Mouse (Mus musculus) hindbrain, embryonic 12.5 days (tissue): ENCODE measurements around the gene Abcb1a. TPM values are rescaled to one million over a fixed set of nuclear protein-coding genes. Genes with fewer than 3 reads are reported as not detected.

Source experiments
- ATAC-seq: fragments of 200-750 bp; cut with Nextera tagmentation; 2 replicates; pipeline ENCODE4 v1.8.0; 2017; ENCODE audit warnings: moderate TSS enrichment; ENCODE audit not compliant: low FRiP score
- H3K27ac ChIP-seq: fragments of 300-500 bp; sonication (generic); 2 replicates; pipeline ENCODE4 v1.5.1; 2016; ENCODE audit warnings: mild to moderate bottlenecking
- H3K27me3 ChIP-seq: fragments of 300-500 bp; sonication (generic); 2 replicates; pipeline ENCODE4 v1.6.1; 2016; ENCODE audit warnings: mild to moderate bottlenecking
- H3K36me3 ChIP-seq: fragments of 300-500 bp; sonication (generic); 2 replicates; pipeline ENCODE4 v1.6.1; 2016; ENCODE audit warnings: mild to moderate bottlenecking
- H3K4me1 ChIP-seq: fragments of 300-500 bp; sonication (generic); 2 replicates; pipeline ENCODE4 v1.6.1; 2016
- H3K4me2 ChIP-seq: fragments of 300-500 bp; sonication (generic); replicated peaks from 2 replicates; pipeline ENCODE4 v1.6.1; 2016; ENCODE audit warnings: mild to moderate bottlenecking
- H3K4me3 ChIP-seq: fragments of 300-500 bp; sonication (generic); 2 replicates; pipeline ENCODE4 v1.5.1; 2016; ENCODE audit warnings: mild to moderate bottlenecking
- H3K9ac ChIP-seq: fragments of 300-500 bp; sonication (generic); 2 replicates; pipeline ENCODE4 v1.6.1; 2016; ENCODE audit warnings: mild to moderate bottlenecking, moderate library complexity
- H3K9me3 ChIP-seq: fragments of 300-500 bp; sonication (generic); replicated peaks from 2 replicates; pipeline ENCODE4 v1.6.1; 2016; ENCODE audit warnings: mild to moderate bottlenecking
- WGBS: fragments of 180-500 bp; shearing (Covaris S2); methylation state at CpG from one replicate; pipeline ENCODE4 v1.1.7; 2016; 5-methylcytosine and 5-hydroxymethylcytosine counted together
- polyA plus RNA-seq: library from polyadenylated mRNA; unstranded; fragments of >200 nt; fragmentation: Nextera tagmentation; extraction: Ambion mirVana; gene quantifications from 2 replicates; pipeline ENCODE4 v1.2.1, GENCODE M21; 2016

Abcb1a gene
- 0.48 and 0.86 TPM in 2 replicates for polyA plus RNA-seq

DNA sequence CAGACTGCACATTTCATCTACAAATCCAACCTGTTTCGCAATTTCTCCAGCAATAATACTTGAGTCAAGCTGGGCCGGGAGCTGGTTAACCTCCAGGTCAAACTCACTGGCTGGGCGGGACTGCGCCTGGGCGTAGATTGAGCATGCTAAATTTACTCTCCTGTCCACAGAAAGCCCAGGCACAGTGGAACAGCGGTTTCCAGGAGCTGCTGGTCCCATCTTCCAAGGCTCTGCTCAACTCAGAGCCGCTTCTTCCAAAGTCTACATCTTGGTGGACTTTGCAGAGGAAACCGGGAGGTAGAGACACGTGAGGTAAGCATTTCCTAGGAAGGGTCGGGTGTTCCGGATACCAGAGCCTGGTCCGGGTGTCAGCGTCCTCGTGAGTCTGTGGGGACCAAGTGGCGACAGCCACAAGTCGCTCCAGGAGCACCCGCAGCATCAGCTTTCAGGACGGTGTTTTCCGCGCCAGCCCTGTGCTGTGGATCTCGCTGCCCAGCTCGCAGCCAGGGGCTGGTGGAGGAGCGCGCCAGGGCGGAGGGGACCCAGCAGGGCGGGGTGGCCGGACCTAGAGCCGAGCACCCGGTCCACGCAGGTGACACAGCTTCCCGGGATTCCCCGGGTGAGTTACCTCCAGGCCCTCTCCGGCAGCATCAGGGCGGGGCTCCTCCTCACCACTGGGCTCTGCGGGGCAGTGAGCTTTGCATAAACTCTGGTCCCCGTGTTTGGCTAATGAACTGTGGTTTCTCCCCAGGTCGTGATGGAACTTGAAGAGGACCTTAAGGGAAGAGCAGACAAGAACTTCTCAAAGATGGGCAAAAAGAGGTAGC, at the start of gene Abcb1a:
Abcb1a (plus strand) TSS at position 167 of the 827 bp plus-strand sequence.
- H3K27ac ChIP-seq, result no peak within 1 kb of the TSS
- peak; percentile 73 for ATAC-seq
- H3K4me1 ChIP-seq, result peaks cover 10% of the 10 kb centered on the region
- H3K36me3 ChIP-seq, result no peaks in the 10 kb centered on the region
- 7% methylated on average over 37 of the region's 37 CpGs for WGBS
- peaks cover 4% of the 10 kb centered on the region; the same call in 1 of the 2 replicates for H3K27me3 ChIP-seq
- no peaks in the 10 kb centered on the region for H3K9me3 ChIP-seq
- H3K4me2 ChIP-seq, result peak within 1 kb of the TSS; percentile 71
- peak within 1 kb of the TSS; percentile 23 for H3K9ac ChIP-seq
- H3K4me3 ChIP-seq, result peak within 1 kb of the TSS; percentile 37

DNA sequence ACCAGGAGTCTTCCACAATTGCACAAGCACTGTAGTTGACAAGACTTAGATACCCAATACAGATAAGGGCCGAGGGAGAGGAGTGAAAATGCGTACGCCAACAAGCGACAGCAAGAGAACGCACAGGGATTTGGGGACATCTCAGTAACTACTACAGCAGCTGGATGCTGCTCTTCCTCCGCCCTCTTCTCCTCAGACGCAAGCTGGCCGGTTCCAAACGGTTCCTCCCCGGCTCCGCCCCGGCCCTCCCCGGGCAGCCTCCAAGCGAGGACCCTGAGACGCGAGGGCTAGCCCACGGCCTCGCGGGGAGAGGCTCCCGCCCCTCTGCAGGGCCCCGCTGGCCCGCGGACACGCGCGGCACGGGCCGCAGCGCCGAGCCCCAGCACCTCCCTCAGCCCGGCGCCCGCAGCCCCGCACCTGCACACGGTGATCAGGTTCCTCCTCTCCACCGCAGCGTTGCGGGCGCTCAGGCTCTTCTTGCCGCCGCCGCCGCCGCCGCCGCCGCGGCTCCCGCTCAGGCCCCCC, 37.7 kb upstream of the Abcb1a start:
- peak overlapping the region; percentile 85 for H3K9ac ChIP-seq
- H3K4me2 ChIP-seq, result peak overlapping the region; percentile 79
- no peaks in the 10 kb centered on the region for H3K36me3 ChIP-seq
- H3K4me1 ChIP-seq, result no peaks in the 10 kb centered on the region
- peak; percentile 79 for ATAC-seq
- H3K27me3 ChIP-seq, result no peaks in the 10 kb centered on the region
- WGBS, result under 1% methylated on average over 45 of the region's 49 CpGs
- H3K4me3 ChIP-seq, result peak overlapping the region; percentile 91
- H3K27ac ChIP-seq, result peak overlapping the region; percentile 91
- no peaks in the 10 kb centered on the region for H3K9me3 ChIP-seq

DNA sequence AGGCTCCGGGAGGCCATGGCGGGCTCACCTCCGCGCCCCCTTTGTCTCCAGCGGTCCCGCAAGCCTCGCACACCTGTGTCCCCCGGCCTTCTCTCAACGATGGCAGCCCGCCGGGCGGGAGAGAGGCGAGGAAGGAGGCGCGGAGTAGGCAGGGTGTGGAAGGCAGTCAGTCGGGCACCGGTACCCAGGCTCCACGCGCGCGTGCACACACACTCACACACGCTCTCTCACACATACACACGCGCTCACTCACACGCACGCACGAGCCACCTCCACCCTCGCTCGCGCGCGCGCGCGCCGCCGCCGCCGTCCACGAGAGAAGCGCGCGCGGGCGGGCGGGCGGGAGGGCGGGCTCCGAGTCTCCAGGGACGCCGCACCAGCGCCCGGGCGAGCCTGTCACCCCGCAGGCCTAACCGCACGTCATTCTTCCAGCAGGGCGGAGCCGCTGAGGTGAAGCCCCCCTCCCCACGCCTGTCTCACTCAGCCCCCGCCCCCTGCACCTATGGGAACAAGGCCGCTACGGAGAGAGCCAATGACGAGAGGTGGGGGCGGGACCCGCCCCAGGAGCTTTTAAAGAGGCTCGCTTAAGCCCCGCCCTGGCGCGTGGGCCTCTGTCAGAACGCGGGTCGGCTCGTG, 37.2 kb upstream of the Abcb1a start, which contains the start of gene Rundc3b:
Rundc3b (minus strand) TSS at position 357 of the 636 bp plus-strand sequence.
- H3K27me3 ChIP-seq, result no peaks in the 10 kb centered on the region
- under 1% methylated on average over 39 of the region's 74 CpGs for WGBS
- H3K9ac ChIP-seq, result peak within 1 kb of the TSS; percentile 85
- peak within 1 kb of the TSS; percentile 79 for H3K4me2 ChIP-seq
- peak; percentile 99 for ATAC-seq
- peak within 1 kb of the TSS; percentile 91 for H3K27ac ChIP-seq
- no peaks in the 10 kb centered on the region for H3K9me3 ChIP-seq
- peak within 1 kb of the TSS; percentile 91 for H3K4me3 ChIP-seq
- no peaks in the 10 kb centered on the region for H3K4me1 ChIP-seq
- H3K36me3 ChIP-seq, result no peaks in the 10 kb centered on the region

DNA sequence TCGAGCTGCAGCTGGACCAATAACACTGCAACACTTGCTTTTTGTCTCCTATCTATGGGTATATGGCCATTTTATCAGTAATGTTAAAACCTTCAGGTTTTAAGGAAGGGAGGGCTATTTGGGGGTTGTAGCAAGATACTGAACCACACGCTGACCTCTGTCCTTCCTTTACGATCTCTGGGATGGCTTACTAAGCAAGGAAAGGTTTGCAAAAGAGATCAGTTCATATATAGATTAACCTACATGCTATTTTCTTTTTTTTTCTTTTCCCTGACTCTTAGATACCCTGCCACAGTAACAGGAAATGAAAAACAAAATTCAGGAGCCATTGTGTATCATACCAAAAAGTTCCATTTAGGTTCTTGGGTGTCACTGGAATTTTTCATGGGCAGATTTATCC, 27.0 kb upstream of the Abcb1a start:
- Histone ChIP-seq H3K4me2 (no peak overlapping the region), H3K4me1 (no peaks in the 10 kb centered on the region), H3K9ac (no peak overlapping the region), H3K27me3 (no peaks in the 10 kb centered on the region), H3K9me3 (no peaks in the 10 kb centered on the region), H3K27ac (no peak overlapping the region), H3K4me3 (no peak overlapping the region), H3K36me3 (no peaks in the 10 kb centered on the region)
- no peak for ATAC-seq
- WGBS, result 79% methylated on average over 3 of the region's 3 CpGs

DNA sequence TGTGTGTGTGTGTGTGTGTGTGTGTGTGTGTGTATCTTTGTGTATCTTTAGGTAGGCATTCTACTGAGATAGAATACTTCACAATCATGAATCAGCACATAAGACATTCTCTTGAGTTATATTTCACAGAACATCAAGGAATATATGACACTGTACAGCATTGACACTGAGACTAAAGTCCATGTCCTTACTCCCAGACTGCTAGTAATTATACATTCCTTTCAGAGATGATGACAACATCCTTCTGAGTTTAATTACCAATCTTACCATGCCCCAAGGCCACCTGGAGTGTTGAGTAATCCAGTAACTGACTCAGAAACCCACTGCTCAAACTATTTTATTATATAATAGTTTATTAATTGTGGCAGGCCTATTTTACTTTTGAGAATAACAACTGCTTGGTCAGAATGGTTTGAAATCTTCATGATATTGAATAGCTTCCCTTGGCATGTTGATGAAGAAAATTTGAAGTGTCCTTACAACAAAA, 25.3 kb upstream of the Abcb1a start:
- Histone ChIP-seq H3K27me3 (no peaks in the 10 kb centered on the region), H3K27ac (no peak overlapping the region), H3K4me1 (no peaks in the 10 kb centered on the region), H3K4me3 (no peak overlapping the region), H3K4me2 (no peak overlapping the region), H3K36me3 (no peaks in the 10 kb centered on the region), H3K9ac (no peak overlapping the region), H3K9me3 (no peaks in the 10 kb centered on the region)
- ATAC-seq, result no peak

DNA sequence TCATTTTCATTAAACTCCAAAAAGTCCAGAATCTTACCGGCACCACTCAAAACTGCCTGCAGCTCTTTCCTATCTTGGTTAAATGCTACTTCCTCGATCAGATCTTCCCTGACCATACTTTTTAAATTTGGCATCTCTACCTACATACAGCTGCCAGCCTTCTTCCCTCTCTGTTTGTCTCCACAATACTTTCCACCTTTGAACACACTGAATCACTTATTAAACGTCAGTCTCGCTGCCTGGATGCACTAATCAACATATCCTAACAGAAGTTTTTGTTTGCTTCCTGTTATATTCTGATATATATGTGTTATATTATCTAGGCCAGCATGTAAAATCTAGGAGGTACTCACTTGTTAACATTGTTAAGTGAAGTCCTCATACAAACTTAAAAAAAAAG, 11.6 kb upstream of the Abcb1a start:
- H3K9ac ChIP-seq, result no peak overlapping the region
- no peaks in the 10 kb centered on the region for H3K9me3 ChIP-seq
- 78% methylated on average over 4 of the region's 4 CpGs for WGBS
- no peaks in the 10 kb centered on the region for H3K36me3 ChIP-seq
- H3K27ac ChIP-seq, result no peak overlapping the region
- H3K27me3 ChIP-seq, result no peaks in the 10 kb centered on the region
- H3K4me3 ChIP-seq, result no peak overlapping the region
- no peaks in the 10 kb centered on the region for H3K4me1 ChIP-seq
- no peak overlapping the region for H3K4me2 ChIP-seq
- ATAC-seq, result no peak

DNA sequence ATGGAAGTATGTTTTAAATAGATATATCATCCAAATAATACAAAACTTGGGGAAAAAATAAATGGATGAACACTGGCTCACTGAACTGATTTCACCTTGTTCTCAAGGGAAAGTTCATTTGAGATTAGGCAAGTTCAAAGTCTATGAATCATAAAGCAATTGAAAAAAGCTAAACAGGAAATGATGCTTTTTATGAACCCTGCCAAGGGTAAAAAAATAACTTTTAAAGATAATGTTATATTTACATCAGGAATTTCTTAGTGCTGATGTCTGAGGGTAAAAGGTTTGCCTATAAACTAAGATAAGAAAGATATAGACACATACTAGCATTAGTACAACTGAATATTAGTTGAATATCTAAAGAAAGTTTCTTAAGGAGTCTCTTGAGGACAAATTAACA, 11.1 kb upstream of the Abcb1a start:
- Histone ChIP-seq H3K4me1 (no peaks in the 10 kb centered on the region), H3K9me3 (no peaks in the 10 kb centered on the region), H3K36me3 (no peaks in the 10 kb centered on the region), H3K27ac (no peak overlapping the region), H3K9ac (no peak overlapping the region), H3K27me3 (no peaks in the 10 kb centered on the region), H3K4me2 (no peak overlapping the region), H3K4me3 (no peak overlapping the region)
- no peak for ATAC-seq

DNA sequence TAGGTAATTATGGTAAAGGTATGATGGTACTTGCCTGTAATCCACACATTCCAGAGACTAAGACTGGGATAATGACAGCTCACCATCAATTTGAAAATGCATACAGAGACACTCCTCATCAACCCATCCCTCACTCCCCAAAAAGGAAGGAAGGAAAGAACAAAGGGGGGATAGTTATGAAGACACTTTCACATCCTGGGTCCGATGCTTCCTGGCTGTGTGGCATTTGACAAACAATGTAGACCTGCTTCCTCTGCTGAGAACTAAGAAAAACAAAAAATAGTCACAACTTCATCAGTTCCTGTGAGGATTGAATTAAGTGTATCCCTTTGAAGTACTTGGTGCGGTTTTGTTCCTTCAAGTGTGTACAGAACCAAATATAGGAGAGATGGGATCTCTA, 7.8 kb upstream of the Abcb1a start:
- Histone ChIP-seq H3K9me3 (no peaks in the 10 kb centered on the region), H3K4me2 (no peak overlapping the region), H3K36me3 (no peaks in the 10 kb centered on the region), H3K9ac (no peak overlapping the region), H3K27ac (no peak overlapping the region), H3K4me3 (no peak overlapping the region), H3K27me3 (no peaks in the 10 kb centered on the region), H3K4me1 (no peaks in the 10 kb centered on the region)
- no peak for ATAC-seq
- WGBS, result 88% methylated on average over 2 of the region's 2 CpGs

DNA sequence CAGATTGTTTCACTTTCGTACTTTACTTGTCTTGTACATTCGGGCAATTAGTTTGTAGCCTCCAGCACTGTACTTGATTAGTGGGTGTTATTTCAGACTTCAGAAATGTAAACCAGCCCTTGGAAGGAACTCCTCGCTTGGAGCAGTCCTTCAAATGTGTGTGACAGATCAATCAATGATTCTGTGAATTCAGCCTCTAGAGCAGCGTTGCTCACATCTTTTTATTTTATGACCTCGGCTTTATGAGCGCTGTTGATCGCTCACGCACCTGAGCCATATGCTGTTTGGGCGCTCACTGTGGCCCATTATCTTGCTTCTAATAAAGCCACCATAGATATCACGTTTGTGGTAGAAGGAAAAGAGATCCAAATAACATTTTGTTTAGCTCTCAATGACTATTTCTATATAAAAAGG, 868 bp downstream of the Abcb1a start:
- no peak for ATAC-seq
- H3K27ac ChIP-seq, result no peak overlapping the region
- H3K4me3 ChIP-seq, result peak overlapping the region; percentile 37; the same call in 1 of the 2 replicates
- peaks cover 4% of the 10 kb centered on the region; the same call in 1 of the 2 replicates for H3K27me3 ChIP-seq
- H3K9ac ChIP-seq, result no peak overlapping the region
- H3K4me2 ChIP-seq, result peak overlapping the region; percentile 71
- no peaks in the 10 kb centered on the region for H3K36me3 ChIP-seq
- peaks cover 10% of the 10 kb centered on the region for H3K4me1 ChIP-seq
- 78% methylated on average over 10 of the region's 10 CpGs for whole genome bisulfite sequencing
- H3K9me3 ChIP-seq, result no peaks in the 10 kb centered on the region

DNA sequence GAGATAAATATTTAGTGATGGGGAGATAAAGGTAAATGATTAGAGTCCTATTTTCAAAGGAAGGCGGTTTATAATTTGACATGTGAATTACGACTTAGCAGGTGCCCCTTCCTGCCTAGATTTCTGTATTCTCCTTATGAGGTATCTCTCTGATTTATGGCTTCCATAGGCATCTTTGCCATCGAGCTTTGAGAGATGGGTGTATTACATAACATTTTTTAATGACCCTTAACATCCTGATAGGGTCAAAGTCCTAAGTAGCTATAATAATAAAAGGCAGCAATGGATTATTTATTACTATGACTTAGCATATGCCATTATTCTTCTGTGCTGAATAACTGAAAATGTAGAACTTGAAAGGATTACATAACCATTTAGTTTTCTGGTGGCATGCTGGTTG, 4.8 kb downstream of the Abcb1a start:
- no peak overlapping the region for H3K4me2 ChIP-seq
- no peak overlapping the region for H3K9ac ChIP-seq
- no peak for ATAC-seq
- H3K27me3 ChIP-seq, result peaks cover 4% of the 10 kb centered on the region; the same call in 1 of the 2 replicates
- H3K4me1 ChIP-seq, result peaks cover 10% of the 10 kb centered on the region
- 75% methylated on average over 3 of the region's 3 CpGs for WGBS
- no peak overlapping the region for H3K4me3 ChIP-seq
- H3K36me3 ChIP-seq, result no peaks in the 10 kb centered on the region
- H3K27ac ChIP-seq, result no peak overlapping the region
- no peaks in the 10 kb centered on the region for H3K9me3 ChIP-seq

DNA sequence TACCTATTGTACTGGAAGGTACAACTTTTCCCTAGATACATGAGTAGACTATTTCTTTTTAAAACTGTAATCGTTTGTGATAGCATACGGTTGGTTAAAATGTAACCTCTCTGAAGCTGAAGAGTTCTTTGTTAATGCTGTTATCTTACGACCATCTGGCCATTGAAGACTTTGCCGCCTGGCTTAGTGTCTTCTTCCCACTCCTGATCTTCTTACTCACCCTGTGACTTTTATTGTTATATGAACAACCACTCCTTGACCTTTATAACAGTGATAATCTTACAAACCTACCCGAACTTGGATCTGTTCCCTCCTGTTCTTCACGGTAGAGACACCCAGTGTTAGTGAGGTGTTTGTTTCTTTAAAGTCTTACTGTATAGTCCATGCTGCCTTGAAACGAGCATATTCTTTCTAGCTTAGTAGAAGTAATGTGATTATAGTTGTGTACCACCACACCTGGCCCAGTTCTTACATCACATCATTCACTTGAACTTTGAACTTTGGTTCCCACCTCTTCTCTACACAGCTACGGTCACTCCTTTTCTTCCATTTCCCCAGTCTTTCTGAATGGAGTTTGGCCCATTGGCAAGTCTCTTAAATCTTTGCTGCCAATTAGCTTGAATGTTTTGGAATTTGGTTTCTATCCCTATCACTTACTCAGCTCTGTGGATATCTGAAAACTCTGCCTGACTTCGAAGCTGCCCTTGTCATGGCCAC, 8.0 kb downstream of the Abcb1a start:
- WGBS, result 83% methylated on average over 9 of the region's 9 CpGs
- Histone ChIP-seq H3K9ac (no peak overlapping the region), H3K36me3 (no peaks in the 10 kb centered on the region), H3K4me3 (no peak overlapping the region), H3K4me1 (no peaks in the 10 kb centered on the region), H3K27ac (no peak overlapping the region), H3K4me2 (no peak overlapping the region), H3K9me3 (no peaks in the 10 kb centered on the region), H3K27me3 (no peaks in the 10 kb centered on the region)
- ATAC-seq, result no peak

DNA sequence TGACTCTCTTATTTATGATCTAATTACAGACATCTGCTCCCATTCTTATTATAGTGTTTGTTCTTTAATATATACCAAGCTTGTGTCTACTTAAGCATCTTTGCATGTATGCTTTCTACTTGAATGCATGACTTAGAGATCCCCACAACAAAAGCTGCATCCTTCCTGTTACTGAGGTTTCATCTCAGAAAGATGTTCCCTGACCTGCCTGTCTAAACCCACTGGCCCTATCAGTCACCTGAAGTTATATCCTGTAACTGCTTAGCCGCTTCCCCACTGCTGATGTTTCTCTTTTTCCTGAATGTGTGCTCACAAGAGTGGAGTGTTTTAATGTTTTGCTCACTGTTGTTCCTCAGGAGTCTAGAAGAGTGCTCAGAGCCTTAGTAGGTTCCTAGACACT, 9.7 kb downstream of the Abcb1a start:
- no peak for ATAC-seq
- Histone ChIP-seq H3K9me3 (no peaks in the 10 kb centered on the region), H3K4me2 (no peak overlapping the region), H3K4me3 (no peak overlapping the region), H3K27me3 (no peaks in the 10 kb centered on the region), H3K27ac (no peak overlapping the region), H3K4me1 (no peaks in the 10 kb centered on the region), H3K36me3 (no peaks in the 10 kb centered on the region), H3K9ac (no peak overlapping the region)
- 95% methylated on average over 1 of the region's 1 CpGs for WGBS
